Comparison of ENCODE assay signal across 8 mouse cellular contexts in genomic region chr10:61272631-61273030, GRCm38 (mm10). TPM values are rescaled to one million over a fixed set of nuclear protein-coding genes. Genes with fewer than 3 reads are reported as not detected.
DNase-seq lines count a peak whose midpoint lies in the region; ATAC-seq lines count a peak whose summit lies in the region.

No protein-coding gene starts in this region.

- ATAC-seq in kidney, embryonic 16.5 days (ENCODE audit: low FRiP score, low TSS enrichment) = no peak; the same call in 1 of the 2 replicates
- no peak for ATAC-seq in embryonic facial prominence, embryonic 11.5 days (replicated peaks; ENCODE audit: insufficient number of reproducible peaks, low FRiP score, low TSS enrichment, low read depth)
- ATAC-seq in intestine, embryonic 15.5 days = no peak

- 0 out of 2 replicates have a peak overlapping the region, but pooled peaks have one; percentile 40 for H3K27ac ChIP-seq in kidney, embryonic 16.5 days (ENCODE audit: low read length)
- no peak overlapping the region for H3K27ac ChIP-seq in embryonic facial prominence, embryonic 11.5 days (replicated peaks; ENCODE audit: low read depth, low read length)
- no peak overlapping the region for H3K27ac ChIP-seq in intestine, embryonic 15.5 days

- peak overlapping the region; percentile 75 for H3K9ac ChIP-seq in kidney, embryonic 16.5 days (replicated peaks; ENCODE audit: low read length)
- peak overlapping the region; percentile 73 for H3K9ac ChIP-seq in embryonic facial prominence, embryonic 11.5 days (replicated peaks; ENCODE audit: low read length)
- peak overlapping the region; percentile 66 for H3K9ac ChIP-seq in intestine, embryonic 15.5 days

- peak overlapping the region; percentile 96 for H3K4me2 ChIP-seq in kidney, embryonic 16.5 days (replicated peaks; ENCODE audit: low read depth, low read length)
- peak overlapping the region; percentile 94 for H3K4me2 ChIP-seq in embryonic facial prominence, embryonic 11.5 days (ENCODE audit: low read depth, low read length)
- H3K4me2 ChIP-seq in intestine, embryonic 15.5 days (replicated peaks) = peak overlapping the region; percentile 98

- peak overlapping the region; percentile 63 for H3K4me3 ChIP-seq in kidney, embryonic 16.5 days (ENCODE audit: low read length)
- H3K4me3 ChIP-seq in embryonic facial prominence, embryonic 11.5 days (ENCODE audit: low read depth, low read length) = peak overlapping the region; percentile 56
- peak overlapping the region; percentile 56 for H3K4me3 ChIP-seq in intestine, embryonic 15.5 days (replicated peaks)

- H3K36me3 ChIP-seq in kidney, embryonic 16.5 days (ENCODE audit: insufficient read depth, low read length) = no peaks in the 10 kb centered on the region
- no peaks in the 10 kb centered on the region for H3K36me3 ChIP-seq in embryonic facial prominence, embryonic 11.5 days (replicated peaks; ENCODE audit: control insufficient read depth, insufficient read depth, low read depth, low read length)
- H3K36me3 ChIP-seq in intestine, embryonic 15.5 days = no peaks in the 10 kb centered on the region

- no peak for DNase-seq in kidney, adult 11 months
- DNase-seq in embryonic facial prominence, embryonic 11.5 days (ENCODE audit: low spot score) = peak; percentile 15
- peak; percentile 26 for DNase-seq in naive thymus-derived CD4-positive, alpha-beta T cell, adult 2 months (ENCODE audit: low read depth)
- no peak for DNase-seq in right cerebral cortex, postnatal 25 days
- DNase-seq in yolk sac, embryonic 10.5 days (ENCODE audit: low spot score) = no peak
- DNase-seq in kidney, adult 9 months = no peak

- whole genome bisulfite sequencing in kidney, embryonic 16.5 days = 38% methylated on average over 5 of the region's 5 CpGs
- 39% methylated on average over 5 of the region's 5 CpGs for WGBS in embryonic facial prominence, embryonic 11.5 days
- WGBS in intestine, embryonic 15.5 days = 44% methylated on average over 5 of the region's 5 CpGs

- no peaks in the 10 kb centered on the region for H3K27me3 ChIP-seq in kidney, embryonic 16.5 days (ENCODE audit: insufficient read depth, low read length)
- no peaks in the 10 kb centered on the region; the same call in 1 of the 2 replicates for H3K27me3 ChIP-seq in embryonic facial prominence, embryonic 11.5 days (ENCODE audit: control insufficient read depth, insufficient read depth, low read length)
- 0 out of 2 replicates have a peak, but pooled peaks cover 4% of the 10 kb centered on the region for H3K27me3 ChIP-seq in intestine, embryonic 15.5 days (replicated peaks)

- no peaks in the 10 kb centered on the region for H3K9me3 ChIP-seq in kidney, embryonic 16.5 days (ENCODE audit: low read length)
- H3K9me3 ChIP-seq in embryonic facial prominence, embryonic 11.5 days (replicated peaks; ENCODE audit: control insufficient read depth, low read length) = no peaks in the 10 kb centered on the region
- no peaks in the 10 kb centered on the region for H3K9me3 ChIP-seq in intestine, embryonic 15.5 days

- peaks cover 18% of the 10 kb centered on the region for H3K4me1 ChIP-seq in kidney, embryonic 16.5 days (ENCODE audit: insufficient read depth, low read length)
- H3K4me1 ChIP-seq in embryonic facial prominence, embryonic 11.5 days (ENCODE audit: control insufficient read depth, insufficient read depth, low read length) = no peaks in the 10 kb centered on the region; the same call in 1 of the 2 replicates
- peaks cover 8% of the 10 kb centered on the region; the same call in 1 of the 2 replicates for H3K4me1 ChIP-seq in intestine, embryonic 15.5 days (replicated peaks)

RNA-seq across cellular contexts. Expression of gene Adamts14, which starts 0.6 kb away (rescaled TPM):
- polyA plus RNA-seq in kidney, embryonic 16.5 days (2015; fragmentation: Nextera tagmentation; extraction: Ambion mirVana) = 1.6 and 2.0 TPM in 2 replicates
- 0.27 and 0.64 TPM in 2 replicates for polyA plus RNA-seq in embryonic facial prominence, embryonic 11.5 days (2014; fragmentation: Nextera tagmentation; extraction: Ambion mirVana)
- 0.66 and 0.78 TPM in 2 replicates for polyA plus RNA-seq in intestine, embryonic 15.5 days (2015; fragmentation: Nextera tagmentation; extraction: Ambion mirVana)

RNA-seq across cellular contexts. Expression of gene Prf1, which starts 25.0 kb away (rescaled TPM):
- not detected in 2 replicates for polyA plus RNA-seq in kidney, embryonic 16.5 days (2015; fragmentation: Nextera tagmentation; extraction: Ambion mirVana)
- not detected in 2 replicates for polyA plus RNA-seq in embryonic facial prominence, embryonic 11.5 days (2014; fragmentation: Nextera tagmentation; extraction: Ambion mirVana)
- 0.06 TPM in 1 of 2 replicates, not detected in the other for polyA plus RNA-seq in intestine, embryonic 15.5 days (2015; fragmentation: Nextera tagmentation; extraction: Ambion mirVana)

Comparison
In these comparisons a context has a peak if more than half of its experiments do, and no peak if none do; other contexts are left out.
1. DNase-seq: peak in embryonic facial prominence, embryonic 11.5 days (single experiment) and naive thymus-derived CD4-positive, alpha-beta T cell, adult 2 months (single experiment); none in kidney, adult 11 months (single experiment), right cerebral cortex, postnatal 25 days (single experiment), yolk sac, embryonic 10.5 days (single experiment) and kidney, adult 9 months (single experiment).
2. Peak in every context shown above with its lines, with median percentiles within 50 percentile points of each other: H3K4me2 ChIP-seq, H3K4me3 ChIP-seq and H3K9ac ChIP-seq.